ENCODE assay signal across 30 mouse cellular contexts in the genomic region with DNA sequence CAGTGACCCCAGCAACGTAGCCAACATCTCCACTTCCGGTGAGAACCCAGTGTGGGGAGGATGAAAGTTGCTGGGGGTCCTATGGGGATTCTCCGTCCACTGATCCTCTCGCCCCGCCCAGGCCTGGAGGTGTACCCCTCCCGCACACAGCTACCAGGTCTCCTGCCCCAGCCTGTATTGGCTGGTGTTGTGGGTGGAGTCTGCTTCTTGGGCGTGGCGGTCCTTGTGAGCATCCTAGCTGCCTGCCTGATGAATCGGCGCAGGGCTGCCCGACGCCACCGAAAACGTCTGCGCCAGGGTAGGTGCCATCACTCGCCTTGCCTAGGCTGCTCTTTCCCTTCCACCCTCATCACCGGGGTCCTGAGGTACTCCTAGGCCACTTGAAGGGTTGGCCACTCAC. TPM values are rescaled to one million over a fixed set of nuclear protein-coding genes. Genes with fewer than 3 reads are reported as not detected.
"Had no signal": no experiment of that assay in that cellular context is flagged by ENCODE, and none has a peak within 500 bp of the region (broad histone marks: within the 10 kb centered on the region; RNA-seq: fewer than 3 reads in every experiment).

No protein-coding gene starts in this region.

- H3K4me3 ChIP-seq: heart, embryonic 10.5 days; heart, embryonic 12.5 days; hindbrain, embryonic 10.5 days; hindbrain, embryonic 12.5 days; kidney, embryonic 15.5 days; limb, embryonic 13.5 days; limb, embryonic 15.5 days; liver, embryonic 12.5 days had no signal

- H3K27ac ChIP-seq: heart, embryonic 10.5 days; hindbrain, embryonic 10.5 days; hindbrain, embryonic 12.5 days; hindbrain, embryonic 14.5 days; kidney, embryonic 15.5 days; kidney, postnatal 0 days; limb, embryonic 13.5 days; limb, embryonic 15.5 days; liver, embryonic 12.5 days; liver, embryonic 14.5 days had no signal

- H3K9ac ChIP-seq: heart, embryonic 12.5 days; hindbrain, embryonic 12.5 days; hindbrain, embryonic 14.5 days; kidney, embryonic 15.5 days; limb, embryonic 13.5 days; limb, embryonic 15.5 days; liver, embryonic 12.5 days; liver, embryonic 14.5 days had no signal

- H3K36me3 ChIP-seq: liver, embryonic 12.5 days had no signal

- H3K9me3 ChIP-seq: heart, embryonic 10.5 days; heart, embryonic 12.5 days; hindbrain, embryonic 10.5 days; hindbrain, embryonic 12.5 days; kidney, embryonic 15.5 days; limb, embryonic 13.5 days; limb, embryonic 15.5 days; liver, embryonic 12.5 days had no signal

- H3K27me3 ChIP-seq: kidney, embryonic 15.5 days; limb, embryonic 15.5 days had no signal

- DNase-seq: gastrocnemius, postnatal 14 days; gastrocnemius, postnatal 36 days; heart, postnatal 10 days; heart, postnatal 4 days; kidney, adult 11 months; kidney, adult 2 months; kidney, adult 9 months; kidney, postnatal 14 days; kidney, postnatal 36 days; layer of hippocampus, adult 9-11 months; layer of hippocampus, postnatal 36 days; left cerebral cortex, postnatal 4 days had no signal

RNA-seq across cellular contexts. Expression of a gene that starts 20.9 kb away (rescaled TPM):
- total RNA-seq: gastrocnemius, adult 8-10 months; layer of hippocampus, postnatal 14 days had no signal
- polyA plus RNA-seq: hindbrain, embryonic 10.5 days had no signal

RNA-seq across cellular contexts. Expression of a gene that starts 24.6 kb away (rescaled TPM):
- total RNA-seq: gastrocnemius, adult 8-10 months had no signal
- polyA plus RNA-seq: liver, adult 2 months had no signal

RNA-seq across cellular contexts. Expression of a gene that starts 59.7 kb away (rescaled TPM):
- total RNA-seq: gastrocnemius, adult 18-20 months; gastrocnemius, adult 8-10 months; gastrocnemius, postnatal 14 days; gastrocnemius, postnatal 36 days; heart, adult 8-10 months; heart, postnatal 25 days; left cerebral cortex, postnatal 4 days; liver, adult 2 months had no signal
- polyA plus RNA-seq: heart, embryonic 10.5 days; hindbrain, embryonic 10.5 days; limb, embryonic 11.5 days; liver, adult 2 months; liver, embryonic 12.5 days; liver, embryonic 14.5 days had no signal
